Mouse (Mus musculus) spleen, postnatal 4 days (tissue): ENCODE results near the gene Mrm3.
"Not testable (repeated sequence)": the region's sequence is repeated elsewhere in the genome, so short reads cannot be mapped to it uniquely, and the experiment has no call there.

Source experiments
- DNase-seq, 2 experiments: peaks; one replicate each; pipeline ENCODE4 v3.0.0; 2022; ENCODE audit warnings: low spot score in 2 of 2

Gene Mrm3

DNA sequence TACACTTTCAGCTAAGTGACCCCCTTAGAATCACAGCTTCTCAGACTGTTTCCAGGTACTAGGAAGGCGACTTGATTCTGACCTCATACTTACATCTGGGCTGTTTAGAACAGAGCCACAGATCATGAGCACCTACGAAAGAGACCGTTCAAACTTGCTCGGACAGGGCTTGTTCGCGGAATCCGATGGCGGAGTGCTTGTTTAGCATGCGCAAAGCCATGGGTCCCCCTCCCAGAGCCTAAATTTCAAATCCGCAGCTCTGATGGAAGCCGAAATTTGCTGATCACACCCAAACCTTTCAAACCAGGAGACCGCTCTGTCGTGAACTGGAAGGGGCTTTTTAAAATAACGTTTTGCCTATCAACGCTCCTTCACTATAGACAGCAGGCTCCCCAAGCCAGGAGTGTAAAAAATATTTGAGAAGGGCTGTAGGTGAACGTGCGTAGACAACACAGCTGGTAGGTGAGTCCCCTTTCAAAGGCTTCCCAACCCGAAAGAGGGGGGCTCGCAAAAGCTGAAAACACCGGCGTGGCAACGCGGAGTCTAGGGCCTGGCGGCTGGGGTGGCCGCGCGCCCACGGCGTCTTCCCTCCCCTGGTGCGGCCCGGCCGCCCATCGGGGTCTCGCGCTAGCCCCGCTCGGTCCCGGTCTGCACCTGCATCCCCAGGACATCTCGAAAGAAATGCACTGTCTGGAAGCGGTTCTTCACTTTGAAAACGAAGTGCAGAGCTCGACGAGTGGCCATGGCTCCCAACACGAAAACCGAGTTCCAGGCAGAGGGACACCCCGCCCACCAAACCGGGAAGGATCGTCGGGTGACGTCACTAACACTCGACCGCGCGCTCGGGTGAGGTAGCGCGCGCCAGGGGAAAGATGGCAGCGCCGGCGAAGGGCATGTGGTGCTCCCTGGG, at the start of gene Mrm3, which contains the start of gene Glod4:
Mrm3 (plus strand) TSS at position 815 of the 910 bp plus-strand sequence.
Glod4 (minus strand) TSS at position 825 of the 910 bp plus-strand sequence.
- peak; percentile 87 to 94 for DNase-seq

DNA sequence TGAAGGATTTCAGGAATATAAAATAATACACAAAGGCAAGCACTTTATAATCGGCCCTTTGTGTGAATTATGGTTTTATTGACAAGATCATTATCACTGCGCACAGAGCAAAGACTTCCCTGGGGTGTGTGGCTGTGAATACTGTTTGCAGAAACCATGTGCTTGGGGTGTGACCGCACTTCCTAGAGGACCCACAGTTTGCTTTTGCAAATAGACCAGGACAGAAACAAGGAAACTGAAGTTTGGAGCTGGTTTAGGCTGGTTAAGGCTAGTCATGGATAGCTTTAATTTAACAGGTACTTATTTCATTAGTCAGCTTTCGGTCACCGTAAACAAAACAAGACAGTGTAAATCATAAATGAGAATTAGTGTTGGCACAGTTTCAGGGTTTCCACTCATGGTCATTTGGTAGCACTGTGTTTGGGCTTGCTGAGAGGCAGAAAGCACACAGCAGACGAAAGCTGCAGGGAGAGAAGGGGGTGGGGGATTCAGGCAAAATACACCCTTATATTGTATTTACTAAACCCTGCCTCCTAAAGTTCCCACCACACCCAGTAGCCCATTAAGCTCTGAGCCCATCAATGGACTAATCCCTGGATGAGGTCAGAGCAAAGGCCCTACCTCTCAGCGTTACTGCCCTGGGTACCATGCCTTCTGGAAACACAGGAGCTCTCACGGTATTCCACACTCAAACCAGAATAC, 47.1 kb upstream of the Mrm3 start:
- DNase-seq = no peak

DNA sequence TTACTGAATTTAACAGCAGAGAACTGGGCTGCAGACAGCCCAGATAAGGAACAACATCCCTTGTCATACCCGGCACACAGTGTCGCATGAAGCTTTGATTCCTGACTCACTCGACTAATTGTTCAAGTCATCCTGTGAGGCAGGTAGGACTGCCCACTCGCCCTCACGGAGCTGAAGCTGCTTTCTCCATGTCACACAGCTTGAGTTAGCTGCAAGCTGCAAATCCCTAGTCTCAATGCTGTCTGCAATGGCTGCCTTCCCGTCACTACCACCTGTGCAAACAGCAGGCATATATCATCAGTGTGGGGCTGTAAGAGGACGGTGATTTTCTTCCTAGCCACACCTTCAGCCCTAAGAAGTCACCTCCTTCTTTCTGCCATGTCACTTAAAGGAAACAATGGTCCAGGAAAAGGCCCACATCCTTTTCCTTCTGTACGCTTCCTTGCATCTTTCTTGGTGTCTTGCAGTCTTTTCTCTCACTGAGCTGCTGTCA, 46.5 kb upstream of the Mrm3 start:
- no peak for DNase-seq

DNA sequence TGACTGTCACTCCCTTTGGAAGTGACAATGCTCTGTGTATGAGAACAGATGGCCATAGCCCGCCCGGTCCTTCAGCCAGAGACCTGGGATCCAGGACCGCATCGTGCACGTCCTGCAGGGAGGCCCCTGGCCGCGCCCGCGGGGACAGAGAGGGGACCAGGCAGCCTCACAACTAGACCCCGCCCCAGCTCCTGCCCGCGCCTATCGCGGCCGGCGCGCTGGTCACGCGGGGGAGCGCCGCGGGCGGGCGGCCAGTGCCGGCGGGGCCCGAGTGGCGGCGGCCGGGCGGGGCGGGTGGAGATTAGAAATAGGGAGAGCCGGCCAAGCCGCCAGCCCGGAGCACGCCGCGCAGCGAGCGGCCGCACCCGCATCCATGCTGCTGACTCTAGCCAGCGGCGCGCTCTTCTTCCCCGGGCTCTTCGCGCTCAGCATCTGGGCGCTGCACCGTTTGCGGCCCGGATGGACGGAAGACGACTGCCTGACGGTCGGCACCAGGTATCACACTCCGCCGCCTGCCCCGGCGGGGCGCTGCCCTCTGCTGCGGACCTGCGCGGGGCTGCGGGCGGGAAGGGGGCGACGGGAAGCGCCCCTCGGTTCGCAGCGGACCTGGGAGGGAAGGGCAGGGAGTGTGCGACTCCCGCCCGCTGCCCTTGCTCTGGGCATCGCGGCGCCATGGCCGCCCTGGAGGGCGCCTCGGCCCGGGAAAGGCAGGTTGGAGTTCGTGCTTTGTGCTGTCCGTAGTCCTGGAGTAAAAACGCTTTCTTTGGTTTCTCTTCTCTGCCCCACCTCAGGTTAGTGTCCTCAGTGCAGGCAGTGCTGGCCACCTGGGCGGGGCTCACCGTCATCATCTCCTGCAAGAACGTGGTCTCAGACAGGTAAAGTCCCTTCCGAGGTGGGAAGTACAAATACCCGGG, 41.5 kb upstream of the Mrm3 start:
- DNase-seq = peak; percentile 76 to 89

DNA sequence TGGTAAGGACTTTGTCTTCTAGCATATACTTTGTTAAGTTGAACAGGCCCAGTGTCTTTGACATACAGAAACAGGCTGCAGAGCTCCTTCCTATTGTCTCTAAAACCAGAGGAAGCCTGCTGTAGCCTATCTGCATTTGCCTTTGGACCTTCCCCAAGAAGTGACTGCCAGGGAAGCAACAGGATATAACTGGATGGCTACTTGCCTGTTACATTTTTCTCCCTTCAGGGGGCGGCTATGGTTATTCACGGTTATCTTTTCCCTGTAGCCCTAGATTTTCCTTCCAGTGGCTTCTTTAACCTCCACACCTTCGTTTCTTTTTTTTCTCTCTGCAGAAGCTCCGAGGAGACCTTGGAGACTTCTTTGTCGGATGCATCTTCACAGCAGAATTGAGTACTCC, 36.7 kb upstream of the Mrm3 start:
- no peak for DNase-seq

DNA sequence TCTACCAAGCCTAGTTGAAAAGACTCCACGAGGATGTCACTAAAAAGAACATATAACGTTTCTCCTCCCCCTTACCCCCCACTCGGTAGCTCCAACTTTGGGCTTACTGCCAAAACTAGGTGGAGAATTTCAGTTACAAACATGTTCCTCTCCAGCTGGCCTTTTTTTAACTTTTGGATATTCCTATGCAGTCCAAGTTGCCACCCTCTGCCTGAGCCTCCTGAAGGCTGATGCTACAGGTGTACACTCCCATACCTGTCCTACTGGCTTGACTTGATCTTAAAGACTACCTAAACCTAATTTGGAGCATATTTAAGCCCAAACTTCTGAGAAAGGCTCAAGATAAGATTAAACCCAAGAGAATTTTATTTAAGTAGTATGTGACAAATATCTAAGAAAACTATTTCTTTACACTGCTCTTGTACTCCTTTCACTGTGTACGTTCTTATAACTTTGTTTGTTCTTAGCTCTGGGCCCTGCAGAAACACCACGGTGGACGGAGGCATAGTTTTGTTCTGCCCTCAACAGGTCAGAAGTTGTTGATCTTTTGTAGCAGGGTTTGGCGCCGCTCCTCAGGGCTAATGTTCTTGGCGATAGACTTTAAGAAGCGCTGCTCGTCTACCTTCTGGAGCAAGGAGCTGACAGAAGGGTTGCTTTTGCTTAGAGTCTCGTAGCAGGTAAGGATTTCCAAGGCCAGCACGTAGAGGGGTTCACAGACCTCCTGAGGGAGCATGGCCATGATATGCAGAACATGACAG, 33.1 kb upstream of the Mrm3 start:
- no peak for DNase-seq

DNA sequence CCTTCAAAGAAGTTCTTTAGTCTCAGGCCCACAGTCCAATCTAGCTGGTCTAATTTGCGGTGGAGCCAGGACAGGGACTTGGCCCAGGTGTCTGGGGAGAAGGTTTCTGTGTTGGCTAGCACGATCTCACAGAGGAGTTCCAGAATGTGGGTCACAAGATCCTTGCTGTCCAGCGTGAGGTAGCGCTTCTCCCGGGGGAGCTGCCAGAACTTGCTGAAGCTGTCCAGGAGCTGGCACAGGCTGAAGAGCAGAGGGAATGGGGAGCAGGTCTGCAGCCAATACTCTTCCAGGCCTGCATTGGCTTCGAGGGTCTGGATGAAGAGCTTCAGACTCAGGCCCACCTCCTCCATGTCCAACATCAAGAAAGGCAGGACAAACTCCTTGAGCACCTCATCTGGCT, 31.9 kb upstream of the Mrm3 start:
- not testable (repeated sequence) for DNase-seq

DNA sequence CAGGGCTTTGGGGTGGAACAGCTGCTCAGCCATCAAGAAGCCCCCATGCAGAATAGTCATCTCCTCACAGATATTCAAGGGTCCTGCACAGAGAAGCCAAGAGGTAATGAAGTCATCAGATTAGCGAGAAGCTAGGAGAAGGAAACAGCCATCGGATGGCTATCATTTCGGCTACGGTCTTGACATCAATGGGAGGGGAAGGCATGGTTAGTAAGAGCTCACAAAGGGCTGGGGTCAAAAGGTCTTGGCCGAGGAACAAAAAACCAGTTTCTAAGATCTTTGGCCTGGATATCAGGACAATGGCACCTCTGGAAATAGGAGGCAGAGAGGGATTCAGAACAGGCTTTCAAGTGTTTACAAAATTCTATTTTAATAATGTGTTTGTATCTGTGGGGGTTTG, 29.7 kb upstream of the Mrm3 start:
- no peak for DNase-seq

DNA sequence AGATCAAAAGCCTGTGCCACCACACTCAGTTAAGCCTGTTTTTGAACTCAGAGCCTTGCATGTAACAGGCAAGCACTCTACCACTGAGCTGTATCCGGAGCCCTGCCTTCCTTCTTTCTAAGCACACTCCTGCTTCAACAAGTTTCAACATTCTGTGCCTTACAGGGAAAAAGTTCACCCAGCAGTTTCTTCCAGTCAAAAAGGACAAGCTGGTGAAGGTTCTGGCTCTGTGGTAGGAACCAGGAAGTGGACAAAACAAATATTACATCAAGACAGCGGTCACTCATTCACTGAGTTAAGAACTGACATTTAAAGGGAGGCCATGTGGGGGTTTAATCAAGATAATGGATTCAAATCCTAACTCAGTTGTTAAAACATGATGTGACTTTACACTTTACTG, 28.5 kb upstream of the Mrm3 start:
- no peak for DNase-seq

DNA sequence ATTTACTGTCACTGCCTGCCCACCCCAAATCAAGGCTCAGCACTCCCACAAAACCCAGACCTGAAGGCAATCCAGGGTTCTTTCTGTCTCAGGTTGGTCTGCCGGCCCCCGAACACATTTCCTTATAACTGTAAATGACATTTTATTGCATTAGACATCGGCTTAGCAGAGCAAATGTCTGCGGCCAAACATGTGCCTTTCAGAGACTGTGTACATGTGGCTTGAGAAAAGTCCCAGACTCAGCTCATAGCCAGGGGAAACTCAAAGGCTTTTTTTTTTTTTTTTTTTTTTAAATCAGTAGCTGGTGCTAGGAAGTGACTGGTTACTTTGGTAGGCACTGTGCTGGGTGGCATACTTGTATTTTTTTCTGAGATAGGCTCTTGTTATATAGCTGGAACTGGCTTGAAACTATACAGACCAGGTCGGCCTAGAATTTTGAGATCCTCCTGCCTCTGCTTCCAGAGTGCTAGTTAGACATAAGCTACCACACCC, 27.4 kb upstream of the Mrm3 start:
- DNase-seq = no peak

DNA sequence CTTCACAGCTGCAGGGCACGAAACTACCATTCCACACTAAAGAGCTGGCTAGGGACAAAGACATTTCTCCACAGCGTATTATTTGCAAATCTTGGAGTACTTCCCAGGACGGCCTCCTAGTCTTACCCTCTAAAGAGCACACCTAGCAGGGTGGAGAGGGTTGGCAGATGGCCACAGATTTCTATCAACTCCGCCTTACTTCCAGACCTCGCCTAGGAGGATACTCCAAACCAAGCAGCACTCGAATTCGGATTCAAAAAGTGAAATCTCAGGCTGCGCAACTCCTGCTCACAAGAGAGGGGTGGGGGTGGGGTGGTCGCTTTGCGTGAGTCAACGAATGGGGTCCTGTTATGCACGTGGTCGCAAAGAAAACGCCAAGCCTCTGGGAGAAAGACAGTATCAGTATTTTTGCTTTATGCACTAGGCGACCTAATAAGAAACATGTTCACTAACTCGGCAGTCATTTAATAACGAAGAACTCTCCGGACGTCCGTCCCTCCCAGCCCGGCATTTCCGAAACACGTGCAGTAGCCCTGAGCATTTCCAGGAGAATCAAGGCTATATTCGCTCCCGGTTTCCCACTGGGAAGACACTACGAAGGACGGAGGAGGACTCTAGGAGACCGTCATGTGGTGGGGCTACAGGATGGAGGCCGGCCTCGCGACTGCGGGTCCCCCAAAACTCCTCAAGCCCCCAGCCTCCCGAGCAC, 26.7 kb upstream of the Mrm3 start:
- DNase-seq = peak in 1 of 2 experiments; percentile 23

DNA sequence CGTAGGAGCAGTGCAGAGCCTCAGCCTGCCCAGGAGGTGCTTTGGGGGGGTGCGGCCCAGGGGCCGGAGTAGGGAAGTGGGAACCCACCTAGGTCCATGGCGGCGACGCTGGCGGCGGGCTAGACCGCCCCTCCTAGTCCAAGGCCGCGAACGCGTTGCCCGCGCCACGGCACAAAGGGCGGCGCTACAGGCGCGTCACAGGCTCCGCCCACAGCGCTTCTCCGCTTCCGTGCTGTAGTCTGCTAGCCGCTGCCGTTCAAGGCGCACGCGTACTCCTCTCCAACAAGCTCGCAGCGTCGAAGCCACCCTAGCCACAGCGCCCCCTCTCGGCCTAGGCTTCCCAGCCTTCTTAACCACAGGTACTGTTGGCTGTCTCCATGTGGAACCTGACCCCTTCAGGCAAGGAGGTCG, 26.1 kb upstream of the Mrm3 start, which contains the start of the genes Dbil5 and Gemin4:
Dbil5 (plus strand) TSS at position 219 of the 411 bp plus-strand sequence.
Gemin4 (minus strand) TSS at position 275 of the 411 bp plus-strand sequence.
- peak; percentile 96 to 99 for DNase-seq

DNA sequence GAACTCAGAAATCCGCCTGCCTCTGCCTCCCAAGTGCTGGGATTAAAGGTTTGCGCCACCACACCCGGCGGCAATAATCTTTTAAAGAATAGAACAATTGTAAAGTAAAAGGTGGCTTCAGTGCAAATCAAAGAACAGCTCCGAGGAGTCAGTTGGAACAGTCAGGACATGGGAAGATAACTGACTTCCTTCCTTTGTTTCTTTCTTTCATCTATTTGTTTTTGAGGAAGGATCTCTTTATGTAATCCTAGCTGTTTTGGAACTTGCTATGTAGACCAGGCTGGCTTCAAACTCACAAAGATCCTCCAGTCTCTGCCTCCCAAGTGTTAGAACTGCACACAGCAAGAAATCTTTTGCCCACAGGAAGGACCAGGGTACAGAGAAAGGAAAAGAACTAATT, 18.9 kb upstream of the Mrm3 start:
- no peak for DNase-seq

DNA sequence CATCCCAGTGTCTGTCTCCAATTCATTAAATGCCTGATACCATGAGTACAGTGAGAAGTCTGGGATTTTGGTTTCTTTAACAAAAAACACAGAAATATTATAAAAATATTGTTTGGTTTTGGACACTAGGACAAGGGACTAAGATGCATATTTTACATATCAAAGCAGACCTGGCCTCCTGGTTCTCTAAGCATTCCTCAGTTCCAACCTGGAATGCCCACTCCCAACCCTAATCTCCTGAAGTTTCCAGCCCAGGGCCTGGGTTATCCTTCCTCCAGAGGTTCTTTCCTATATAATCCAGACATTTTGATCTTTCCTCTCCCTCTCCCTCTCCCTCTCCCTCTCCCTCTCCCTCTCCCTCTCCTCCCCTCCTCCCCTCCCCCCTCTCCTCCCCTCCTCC, 18.5 kb upstream of the Mrm3 start:
- DNase-seq = no peak

DNA sequence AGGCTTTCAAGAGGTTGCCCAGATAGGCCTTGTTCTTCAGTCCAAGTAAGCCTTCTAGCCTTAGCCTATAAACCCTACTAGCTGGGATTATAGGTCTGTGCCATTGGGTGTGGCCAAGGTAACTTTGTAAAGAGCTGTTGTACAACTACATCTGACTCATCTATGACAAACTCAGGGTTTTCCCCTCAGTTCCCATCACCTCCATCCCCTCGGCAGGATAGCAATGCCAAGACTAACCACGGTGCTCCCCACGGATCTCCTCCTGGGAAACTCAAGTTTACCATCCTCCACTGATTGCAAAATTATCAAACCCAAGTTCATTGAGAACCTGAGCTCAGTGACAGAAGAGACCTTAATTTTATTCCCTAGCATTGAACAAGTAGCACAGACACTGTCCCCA, 7.4 kb upstream of the Mrm3 start:
- DNase-seq = no peak

DNA sequence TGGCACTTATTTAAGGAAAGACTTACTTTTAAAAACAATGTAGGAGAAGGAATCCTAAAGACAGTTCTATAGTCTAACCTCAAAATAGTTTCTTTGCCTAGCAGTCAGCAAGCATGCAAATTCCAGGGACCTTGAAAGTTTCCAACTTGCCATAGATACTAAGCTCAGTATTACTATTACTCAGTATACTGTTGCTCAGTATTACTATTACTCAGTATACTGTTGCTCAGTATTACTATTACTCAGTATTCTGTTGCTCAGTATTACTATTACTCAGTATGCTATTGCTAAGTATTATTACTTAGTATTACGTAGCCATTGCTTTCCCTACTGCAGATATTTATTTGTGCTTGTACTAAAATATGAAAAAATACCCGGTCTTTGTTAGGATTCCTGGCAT, 3.8 kb upstream of the Mrm3 start:
- DNase-seq = no peak

DNA sequence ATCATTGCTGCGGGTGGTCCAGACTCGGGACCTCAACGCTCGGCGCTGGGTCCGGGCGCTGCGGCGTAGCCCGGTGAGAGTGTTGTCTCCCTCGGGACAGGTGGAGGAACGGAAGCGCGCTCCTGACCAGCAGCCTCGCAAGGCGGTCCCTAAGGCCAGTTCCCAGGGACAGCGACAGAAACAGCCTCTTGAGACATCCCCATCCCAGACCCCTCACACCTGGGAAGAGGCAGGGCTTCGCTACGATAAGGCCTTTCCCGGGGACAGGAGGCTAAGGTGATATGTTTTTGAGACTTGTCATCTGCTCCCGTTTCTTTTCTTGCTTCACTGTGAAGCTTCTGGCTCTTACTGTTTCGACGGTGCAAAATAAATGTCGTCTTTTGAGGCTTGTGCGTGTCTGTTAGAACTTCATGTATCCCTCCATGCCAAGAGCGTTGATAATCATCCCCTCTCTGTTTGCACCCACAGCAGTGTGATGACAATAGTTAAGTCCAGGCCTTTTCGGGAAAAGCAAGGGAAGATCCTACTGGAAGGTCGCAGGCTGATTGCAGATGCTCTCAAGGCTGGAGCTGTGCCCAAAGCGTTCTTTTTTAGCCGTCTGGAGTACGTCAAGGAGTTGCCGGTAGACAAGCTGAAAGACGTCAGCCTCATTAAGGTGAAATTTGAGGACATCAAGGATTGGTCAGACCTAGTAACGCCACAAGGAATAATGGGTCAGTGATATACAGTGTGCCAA, 464 bp downstream of the Mrm3 start:
- no peak for DNase-seq

DNA sequence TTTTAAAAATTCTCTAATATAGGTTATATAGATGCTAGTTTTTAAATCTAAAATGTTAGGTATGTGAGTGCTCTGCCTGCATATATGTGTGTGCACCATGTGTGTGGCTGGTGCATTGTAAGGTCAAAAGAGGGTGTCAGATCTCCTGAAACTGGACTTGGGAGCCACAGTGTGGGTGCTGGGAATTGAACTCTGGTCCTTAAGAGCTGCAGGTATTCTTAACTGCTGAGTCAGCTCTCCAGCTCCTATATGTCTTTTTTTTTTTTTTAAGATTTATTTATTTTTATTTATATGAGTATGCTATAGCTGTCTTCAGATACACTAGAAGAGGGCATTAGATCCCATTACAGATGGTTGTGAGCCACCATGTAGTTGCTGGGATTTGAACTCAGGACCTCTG, 2.9 kb downstream of the Mrm3 start:
- DNase-seq = no peak

DNA sequence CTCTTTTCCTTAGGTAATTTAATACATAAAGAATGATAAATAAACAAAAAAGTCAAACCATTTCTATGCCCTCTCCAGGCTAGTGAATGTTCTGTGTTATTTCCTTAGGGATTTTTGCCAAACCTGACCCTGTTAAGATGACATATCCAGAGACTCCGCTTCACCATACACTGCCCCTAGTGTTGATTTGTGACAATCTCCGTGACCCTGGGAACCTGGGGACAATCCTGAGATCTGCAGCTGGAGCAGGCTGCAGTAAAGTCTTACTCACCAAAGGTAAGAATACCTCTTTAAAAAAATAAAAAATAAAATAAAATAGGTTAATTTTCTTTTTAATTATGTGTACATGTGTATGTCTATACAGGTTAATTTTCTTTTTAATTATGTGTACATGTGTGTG, 3.7 kb downstream of the Mrm3 start:
- no peak for DNase-seq
